Mouse (Mus musculus) ZHBTc4 (cell line): ENCODE measurements around the gene Gm49388.
"Not testable (repeated sequence)": the region's sequence is repeated elsewhere in the genome, so short reads cannot be mapped to it uniquely, and the experiment has no call there.

Experiments
- DNase-seq: peaks from one replicate; pipeline ENCODE4 v3.0.0-alpha.2; 2011; ENCODE audit warnings: low read depth, low spot score

The Gm49388 gene

GRCm38 (mm10) chr7:127801010-127801621 is 15.7 kb downstream of the Gm49388 start:
- peak; percentile 34 for DNase-seq

GRCm38 (mm10) chr7:127802313-127802712 is 16.9 kb downstream of the Gm49388 start:
- DNase-seq, result no peak

- DNase-seq, result no peak
Measured at GRCm38 (mm10) chr7:127808821-127809220, 23.4 kb downstream of the Gm49388 start.

- DNase-seq, result peak; percentile 48
Measured at GRCm38 (mm10) chr7:127809846-127810245, 24.4 kb downstream of the Gm49388 start.

- peak; percentile 43 for DNase-seq
Measured at GRCm38 (mm10) chr7:127810650-127811049, 25.2 kb downstream of the Gm49388 start.

- no peak for DNase-seq
Measured at GRCm38 (mm10) chr7:127811240-127811639, 25.8 kb downstream of the Gm49388 start.

GRCm38 (mm10) chr7:127812292-127812691 is 26.9 kb downstream of the Gm49388 start:
- no peak for DNase-seq

- no peak for DNase-seq
Measured at GRCm38 (mm10) chr7:127813821-127814220, 28.4 kb downstream of the Gm49388 start.

- no peak for DNase-seq
Measured at GRCm38 (mm10) chr7:127814241-127814921, 29.0 kb downstream of the Gm49388 start.

- no peak for DNase-seq
Measured at GRCm38 (mm10) chr7:127815116-127815665, 29.8 kb downstream of the Gm49388 start.

- DNase-seq, result peak; percentile 82
Measured at GRCm38 (mm10) chr7:127815954-127816821, 30.8 kb downstream of the Gm49388 start.

- DNase-seq, result no peak
Measured at GRCm38 (mm10) chr7:127817053-127817452, 31.6 kb downstream of the Gm49388 start.

- no peak for DNase-seq
Measured at GRCm38 (mm10) chr7:127817776-127818175, 32.4 kb downstream of the Gm49388 start.

GRCm38 (mm10) chr7:127820836-127821509 is 35.6 kb downstream of the Gm49388 start:
- DNase-seq, result no peak

- no peak for DNase-seq
Measured at GRCm38 (mm10) chr7:127822494-127822893, 37.1 kb downstream of the Gm49388 start.

GRCm38 (mm10) chr7:127823236-127824171 is 38.1 kb downstream of the Gm49388 start:
- no peak for DNase-seq

- DNase-seq, result peak; percentile 58
Measured at GRCm38 (mm10) chr7:127824176-127824871, 38.9 kb downstream of the Gm49388 start, which contains the start of the genes Stx4a and Stx1b. TSS of gene Stx4a (plus strand) at chr7:127824294. TSS of gene Stx1b (minus strand) at chr7:127824549.

GRCm38 (mm10) chr7:127835550-127835949 is 50.1 kb downstream of the Gm49388 start:
- DNase-seq, result no peak

- DNase-seq, result no peak
Measured at GRCm38 (mm10) chr7:127837473-127837872, 52.1 kb downstream of the Gm49388 start.

- DNase-seq, result not testable (repeated sequence)
Measured at GRCm38 (mm10) chr7:127837878-127838277, 52.5 kb downstream of the Gm49388 start.
